Mouse (Mus musculus): ENCODE data around the gene Ugt2a1. TPM values are rescaled to one million over a fixed set of nuclear protein-coding genes. Genes with fewer than 3 reads are reported as not detected.
A peak's percentile ranks its signal among the peaks of the same experiment; 100 is the strongest.
"Not testable (repeated sequence)": the region's sequence is repeated elsewhere in the genome, so short reads cannot be mapped to it uniquely, and the experiment has no call there.

The Ugt2a1 gene
- polyA plus RNA-seq (2012; rRNA removed), result not detected in 2 replicates

DNA sequence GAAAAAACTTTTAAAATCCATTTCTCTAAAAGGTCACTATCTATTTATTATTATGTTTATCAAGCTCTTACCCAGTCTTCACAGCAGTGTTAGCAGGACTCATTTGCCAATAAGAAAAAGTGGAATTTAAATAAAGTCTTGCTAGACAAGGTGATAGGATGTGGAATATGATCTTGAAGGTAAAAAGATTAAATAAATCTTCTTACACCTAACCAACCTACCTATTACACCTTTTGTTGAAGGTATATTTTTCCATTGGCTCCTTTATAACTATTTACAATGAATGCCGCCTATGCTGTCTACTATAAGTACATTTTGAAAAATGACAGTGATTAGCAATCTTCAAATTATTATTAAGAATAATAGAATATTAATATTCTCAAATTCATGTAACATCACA lies at the start of gene Ugt2a1:
Ugt2a1 (minus strand) TSS at position 101 of the 400 bp plus-strand sequence.
- DNase-seq (ENCODE audit: low read depth), result no peak

DNA sequence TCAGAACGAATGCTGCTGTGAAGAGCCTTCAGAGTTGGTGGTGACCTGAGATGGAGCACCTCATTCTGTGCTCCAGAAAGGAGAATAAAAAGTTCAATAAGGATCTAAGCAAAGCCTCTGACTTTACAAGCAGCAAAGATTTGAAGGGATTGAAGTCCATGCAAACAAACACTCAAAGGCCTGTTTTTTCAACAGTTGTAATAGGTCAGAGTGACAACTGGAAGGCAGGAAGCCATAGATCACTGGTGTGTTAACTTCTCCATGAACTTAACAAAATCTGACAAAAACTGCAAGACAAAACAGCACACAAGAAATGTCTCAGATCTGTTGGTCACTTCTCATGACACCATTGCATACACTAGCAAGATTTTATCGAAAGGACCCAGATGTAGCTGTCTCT lies 47.4 kb upstream of the Ugt2a1 start, which contains the start of gene Sult1b1:
Sult1b1 (minus strand) TSS at position 85 of the 400 bp plus-strand sequence.
- no peak for DNase-seq (ENCODE audit: low read depth)

DNA sequence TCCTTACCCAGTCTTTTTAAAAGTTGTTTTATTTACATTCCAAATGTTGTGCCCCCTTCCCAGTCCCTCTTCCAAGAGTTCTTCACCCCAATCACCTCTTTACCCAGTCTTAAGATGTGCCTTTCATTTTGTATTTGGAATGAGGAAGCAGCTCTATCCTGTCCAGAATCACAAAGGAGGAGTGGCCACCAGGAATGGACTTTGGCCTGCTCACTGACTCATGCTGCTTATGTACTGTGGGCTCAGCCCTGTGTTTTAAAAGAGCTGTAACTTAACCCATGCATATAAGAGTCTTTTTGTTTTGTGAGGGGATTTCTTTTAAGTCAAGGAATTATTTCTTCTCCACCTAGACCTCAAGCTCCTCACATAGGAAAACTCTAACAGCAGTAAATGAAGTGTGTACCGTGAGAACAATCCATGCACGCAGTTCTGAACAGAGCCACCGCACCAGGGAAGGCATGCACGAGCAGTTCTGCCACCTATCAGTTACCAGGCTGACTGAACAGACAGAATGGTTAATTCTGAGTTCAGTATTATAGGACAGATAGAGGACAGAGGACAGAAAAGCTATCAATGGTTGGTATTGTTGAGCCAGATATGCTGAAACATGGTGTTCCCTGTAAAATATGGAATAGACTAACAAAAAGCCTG lies 45.4 kb upstream of the Ugt2a1 start:
- DNase-seq (ENCODE audit: low read depth), result no peak

DNA sequence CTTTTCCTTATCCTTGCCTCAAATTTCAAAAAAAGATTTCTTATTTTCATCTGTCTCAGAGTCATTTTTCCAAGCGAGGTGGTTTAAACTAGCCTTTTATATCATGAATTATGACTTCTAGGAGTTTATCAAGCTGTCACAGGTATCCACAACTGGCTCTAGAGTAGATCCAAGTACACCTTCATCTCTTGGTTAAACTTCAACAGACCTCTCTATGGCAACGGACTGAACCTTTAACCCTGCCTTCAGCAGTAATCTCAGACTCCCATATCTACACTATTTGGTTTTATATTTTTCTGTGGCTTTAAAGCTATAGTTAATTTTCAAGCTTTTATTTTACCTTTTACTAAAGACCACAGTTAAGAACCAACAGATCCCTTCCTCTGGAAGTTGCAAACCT lies 41.6 kb upstream of the Ugt2a1 start:
- no peak for DNase-seq (ENCODE audit: low read depth)

DNA sequence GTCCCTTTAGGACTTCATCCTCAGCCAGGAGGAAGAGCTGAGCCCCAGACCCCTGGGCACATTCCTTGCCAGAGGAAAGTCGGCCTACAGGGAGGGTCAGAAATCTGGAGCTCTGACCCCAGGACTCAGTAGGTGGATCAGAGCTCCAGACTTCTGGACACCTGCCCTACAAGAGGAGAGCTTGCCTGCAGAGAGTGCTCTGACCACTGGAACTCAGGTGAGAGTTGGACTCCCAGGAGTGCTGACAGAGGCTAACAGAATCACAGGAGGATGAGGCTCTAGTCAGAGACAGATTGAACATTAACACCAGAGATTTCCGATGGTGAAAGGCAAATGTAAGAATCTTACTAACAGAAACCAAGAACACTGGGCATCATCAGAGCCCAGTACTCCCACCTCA lies 32.9 kb upstream of the Ugt2a1 start:
- DNase-seq (ENCODE audit: low read depth), result not testable (repeated sequence)

DNA sequence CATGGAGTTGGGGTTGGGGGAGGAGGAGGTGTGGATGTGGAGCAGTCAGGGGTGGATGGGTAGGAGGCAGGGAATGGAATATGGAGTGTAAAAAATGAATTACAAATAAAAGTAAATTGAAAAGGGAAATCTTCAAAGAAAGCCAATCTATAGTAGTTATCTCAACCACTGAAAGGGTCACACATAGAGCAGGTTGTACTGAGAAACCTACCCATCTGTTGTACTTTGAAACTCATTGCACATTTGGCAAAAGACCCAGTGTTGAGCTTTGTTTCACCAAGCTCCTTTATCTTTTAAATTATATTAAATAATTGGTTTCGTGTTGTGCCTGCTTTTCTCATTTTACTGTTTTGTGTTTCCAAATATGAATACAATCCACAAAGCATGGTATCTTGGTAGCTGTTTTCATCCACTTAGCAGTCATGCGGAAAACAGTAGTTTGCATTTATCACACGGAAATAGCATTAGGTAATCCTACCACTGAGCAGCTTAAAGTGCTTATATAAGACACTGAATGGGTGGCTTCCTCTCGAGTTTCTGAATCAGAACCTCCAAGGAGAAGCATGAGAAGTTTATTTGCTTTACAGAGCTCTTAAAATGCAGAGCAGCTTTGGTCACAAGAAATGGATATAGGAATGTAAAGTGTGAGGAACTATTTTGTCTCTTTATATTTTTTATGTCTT lies 15.2 kb upstream of the Ugt2a1 start:
- no peak for DNase-seq (ENCODE audit: low read depth)

DNA sequence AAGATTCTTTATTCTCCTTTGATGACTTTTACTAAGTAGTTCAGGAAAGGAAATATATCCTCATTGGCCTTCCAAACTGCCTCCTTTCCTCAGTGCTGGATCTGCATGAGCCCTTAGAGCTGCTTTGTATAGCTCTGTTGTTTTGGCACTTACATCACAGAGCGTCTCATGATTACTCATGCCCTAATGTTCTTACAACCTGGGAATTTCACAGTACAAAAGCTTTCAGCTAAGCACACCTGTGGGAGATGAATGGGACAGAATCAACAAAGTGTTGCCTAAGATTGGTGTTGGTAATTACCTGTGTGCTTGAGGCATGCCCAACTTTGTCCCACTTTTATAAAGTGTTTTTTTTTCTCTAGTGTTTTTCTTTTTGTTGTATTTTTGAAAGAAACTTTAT lies 12.0 kb upstream of the Ugt2a1 start:
- peak; percentile 95 for DNase-seq (ENCODE audit: low read depth)

DNA sequence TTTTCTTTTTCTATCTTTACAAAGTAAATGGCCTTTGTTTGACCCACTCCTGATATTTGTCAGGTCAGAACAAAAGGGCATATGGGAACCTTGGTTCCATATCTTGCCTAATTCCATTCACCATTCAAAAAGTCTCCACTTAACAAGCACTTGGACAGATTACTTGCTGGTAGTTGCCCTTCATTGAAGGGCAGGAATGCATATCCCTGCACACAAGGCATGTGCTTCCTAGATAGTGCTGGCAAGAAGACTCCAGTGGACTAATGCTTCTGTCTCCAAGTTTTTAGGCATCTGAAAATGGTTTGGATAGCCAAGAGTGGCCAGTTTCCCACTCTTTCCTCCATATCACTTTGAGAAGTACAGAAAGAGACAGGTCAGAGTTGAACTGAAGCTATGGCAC lies 8.7 kb upstream of the Ugt2a1 start:
- DNase-seq (ENCODE audit: low read depth), result peak; percentile 26

DNA sequence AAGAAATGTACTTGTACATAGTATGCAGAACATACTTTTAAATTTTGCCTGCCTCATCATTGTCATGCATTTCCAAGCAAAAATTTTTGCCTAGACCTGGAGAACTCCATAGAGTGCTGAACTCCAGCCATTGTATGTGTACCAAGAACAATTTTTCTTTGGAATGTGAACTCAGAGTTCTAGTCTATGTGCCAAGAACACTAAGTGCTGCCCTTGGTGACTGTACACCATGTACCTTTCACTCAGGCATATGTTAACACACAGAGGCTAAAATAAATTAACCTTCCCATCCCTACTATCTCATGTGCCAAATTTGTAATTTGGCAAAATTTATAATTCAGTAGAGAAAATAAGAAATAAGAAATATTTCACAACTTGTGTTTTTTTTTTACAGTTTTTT lies 8.3 kb upstream of the Ugt2a1 start:
- DNase-seq (ENCODE audit: low read depth), result peak; percentile 67

DNA sequence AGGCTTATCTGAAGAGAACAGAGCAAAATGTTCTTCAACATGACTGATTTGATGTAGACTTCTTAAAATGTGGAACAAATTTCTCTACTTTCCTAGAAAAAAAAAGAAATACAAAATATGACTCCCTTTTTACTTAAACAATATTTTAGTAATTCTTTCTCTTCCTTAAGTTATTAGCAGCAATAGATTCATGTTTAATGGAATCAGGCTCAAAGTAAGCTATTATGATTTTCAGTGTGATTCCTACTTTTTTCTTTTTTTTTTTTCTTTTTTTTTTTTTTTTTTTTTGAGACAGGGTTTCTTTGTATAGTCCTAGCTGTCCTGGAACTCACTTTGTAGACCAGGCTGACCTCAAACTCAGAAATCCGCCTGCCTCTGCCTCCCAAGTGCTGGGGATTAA lies 4.0 kb downstream of the Ugt2a1 start, which contains the start of gene Gm43638:
Gm43638 (minus strand) TSS at position 101 of the 400 bp plus-strand sequence.
- DNase-seq (ENCODE audit: low read depth), result not testable (repeated sequence)

DNA sequence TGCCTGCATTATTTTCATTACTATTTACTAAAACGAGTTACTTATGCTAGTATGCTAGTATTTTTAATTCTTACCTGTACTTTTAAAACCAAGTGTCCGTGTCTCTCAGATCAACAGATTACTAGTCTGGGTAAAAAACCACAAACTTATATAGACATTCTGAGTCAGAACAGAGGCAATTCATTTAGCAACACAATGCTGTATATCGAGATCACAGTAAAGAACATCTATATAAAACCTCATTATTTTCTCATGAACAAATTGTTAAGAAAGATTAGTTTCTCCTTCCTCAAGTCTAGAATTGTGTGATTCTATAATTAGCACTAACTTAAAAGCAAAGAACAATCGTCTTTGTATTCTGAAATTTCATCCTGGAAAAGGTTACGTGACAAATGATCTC lies 8.5 kb downstream of the Ugt2a1 start, which contains the start of gene Ugt2a2:
Ugt2a2 (minus strand) TSS at position 101 of the 400 bp plus-strand sequence.
- no peak for DNase-seq (ENCODE audit: low read depth)

DNA sequence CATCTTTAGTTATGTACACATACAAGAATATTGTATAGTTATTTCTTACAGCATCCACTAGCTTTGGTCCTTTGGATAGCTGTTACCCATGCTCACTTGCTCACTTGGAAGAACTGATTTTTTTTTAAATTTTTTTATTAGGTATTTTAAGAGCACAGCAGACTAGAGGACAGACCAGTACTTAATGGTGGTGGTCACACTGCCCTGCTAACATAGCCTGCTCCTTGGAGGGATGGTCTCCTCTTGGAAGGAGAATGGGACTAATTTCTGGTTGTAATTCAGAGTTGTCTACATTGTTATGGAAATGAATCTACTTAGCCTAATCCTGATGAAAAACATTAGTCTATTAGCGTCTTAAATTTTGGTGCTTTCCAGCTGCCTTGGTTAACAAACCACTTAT lies 31.9 kb downstream of the Ugt2a1 start:
- no peak for DNase-seq (ENCODE audit: low read depth)

DNA sequence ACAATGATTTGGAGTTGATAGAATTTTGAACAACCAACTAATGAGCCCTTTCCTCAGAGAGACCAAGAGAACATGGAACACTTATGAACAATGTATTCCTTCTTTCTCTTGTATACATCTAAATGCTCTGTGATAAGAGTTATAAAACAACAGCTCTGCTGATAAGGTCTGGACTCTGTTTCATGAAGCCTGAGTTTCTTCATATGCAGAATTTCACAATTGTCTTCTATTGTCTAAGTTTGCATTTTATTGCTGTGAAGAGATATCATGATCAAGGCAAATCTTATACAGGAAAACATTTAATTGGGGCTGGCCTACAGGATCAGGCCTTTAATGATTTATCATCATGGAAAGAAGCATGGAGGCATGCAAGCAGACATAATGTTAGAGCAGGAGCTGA lies 33.0 kb downstream of the Ugt2a1 start:
- no peak for DNase-seq (ENCODE audit: low read depth)

DNA sequence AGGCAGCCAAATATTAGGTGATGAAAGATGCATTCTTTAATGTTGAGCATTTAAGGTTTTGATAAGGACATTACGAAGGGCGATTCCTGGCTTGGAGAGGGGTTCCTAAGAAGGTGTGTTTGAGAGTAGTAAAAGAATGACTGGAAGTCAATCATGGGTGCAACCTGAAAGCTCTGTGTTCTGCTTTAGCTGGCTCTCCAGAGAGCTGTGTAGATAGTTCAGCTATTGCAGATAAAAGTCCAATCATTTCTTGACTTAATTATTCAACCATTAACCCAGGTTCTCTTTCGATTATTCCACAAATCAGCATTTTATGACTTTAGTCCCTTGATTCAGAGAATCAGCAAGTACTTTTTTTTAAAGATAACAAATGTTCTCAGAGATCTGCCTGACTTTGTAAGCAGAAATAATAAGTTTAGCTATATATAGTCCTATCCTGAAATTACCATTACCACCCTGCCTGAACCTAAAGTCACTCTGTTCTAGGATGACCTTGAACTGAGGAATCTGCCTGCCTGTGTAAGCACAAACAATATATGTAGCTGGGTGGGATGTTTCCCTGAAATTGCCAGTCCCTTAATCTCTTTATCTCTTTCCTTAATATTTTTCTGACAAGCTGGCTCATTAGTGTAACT lies 34.3 kb downstream of the Ugt2a1 start:
- DNase-seq (ENCODE audit: low read depth), result no peak

DNA sequence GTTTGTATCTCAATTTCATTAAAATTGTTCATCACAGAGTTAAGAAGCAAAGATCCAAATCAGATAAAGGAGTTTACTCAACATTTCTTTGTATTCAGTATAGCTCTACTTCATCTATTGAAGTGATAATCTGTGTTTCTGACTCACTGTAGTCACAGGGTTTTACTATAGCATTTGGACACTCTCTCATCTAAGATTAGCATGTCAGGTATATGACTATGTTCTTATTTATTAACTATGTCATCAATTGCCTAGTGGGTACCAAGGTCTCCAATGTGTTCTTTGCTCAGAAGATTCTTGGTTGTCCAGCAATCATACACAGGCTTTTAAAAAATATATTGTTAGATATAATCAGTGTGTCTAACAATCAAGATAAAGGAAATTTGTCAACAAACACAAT lies 35.2 kb downstream of the Ugt2a1 start:
- no peak for DNase-seq (ENCODE audit: low read depth)

DNA sequence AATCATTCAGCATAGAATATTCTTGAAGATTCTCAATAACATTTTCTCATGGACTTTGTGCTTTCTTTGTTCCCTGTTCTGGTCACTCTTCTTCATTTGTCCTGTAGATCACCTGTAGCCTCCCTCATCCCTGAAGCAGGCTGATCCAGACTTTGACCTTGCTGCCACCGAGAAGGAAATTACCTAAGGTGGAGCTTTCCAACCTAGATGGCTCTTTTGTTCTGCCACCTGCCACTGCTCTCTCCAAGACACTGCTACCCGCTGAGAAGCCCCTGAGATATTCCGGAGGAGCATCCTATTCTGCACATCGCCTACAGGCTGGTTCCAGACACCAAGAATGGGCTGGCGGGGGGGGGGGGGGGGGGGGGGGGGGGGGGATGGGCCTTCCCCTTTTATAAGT lies 38.2 kb downstream of the Ugt2a1 start:
- not testable (repeated sequence) for DNase-seq (ENCODE audit: low read depth)

DNA sequence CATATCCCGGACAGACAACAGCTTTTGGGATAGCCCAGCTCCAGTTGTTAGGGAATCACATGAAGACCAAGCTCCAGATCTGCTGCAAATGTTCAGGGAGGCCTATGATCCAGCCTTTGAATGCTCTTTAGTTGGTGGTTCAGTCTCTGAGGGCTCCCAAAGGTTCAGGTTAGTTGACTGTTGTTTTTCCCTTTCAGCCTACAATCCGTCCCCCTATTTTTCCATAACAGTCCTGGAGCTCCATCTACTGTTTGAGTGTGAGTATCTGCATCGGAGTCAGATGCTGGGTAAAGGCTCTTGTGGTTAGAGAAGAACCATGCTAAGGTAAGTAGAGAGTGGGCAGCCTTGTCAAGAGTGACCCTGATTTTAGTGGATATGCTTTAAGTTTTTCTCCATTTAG lies 54.4 kb downstream of the Ugt2a1 start:
- DNase-seq (ENCODE audit: low read depth), result no peak

DNA sequence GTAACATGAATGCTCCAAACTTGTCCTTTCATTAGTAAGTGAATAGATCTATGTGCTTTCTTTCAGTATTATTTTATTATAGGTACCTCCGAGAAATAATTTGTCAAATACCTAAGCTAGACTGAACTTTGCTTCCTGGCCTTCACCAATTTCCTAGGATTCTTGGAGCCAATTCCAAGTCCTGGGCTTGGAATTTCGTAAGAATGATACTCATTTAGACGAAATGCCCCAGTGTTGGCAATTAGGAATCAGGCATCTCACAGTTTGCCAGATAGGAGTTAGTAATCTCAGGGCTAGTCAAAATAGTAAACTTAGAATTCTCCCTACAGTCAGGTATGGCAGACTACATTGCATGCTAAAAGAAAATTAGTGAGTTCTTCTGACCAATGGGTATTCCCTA lies 65.0 kb downstream of the Ugt2a1 start:
- no peak for DNase-seq (ENCODE audit: low read depth)

DNA sequence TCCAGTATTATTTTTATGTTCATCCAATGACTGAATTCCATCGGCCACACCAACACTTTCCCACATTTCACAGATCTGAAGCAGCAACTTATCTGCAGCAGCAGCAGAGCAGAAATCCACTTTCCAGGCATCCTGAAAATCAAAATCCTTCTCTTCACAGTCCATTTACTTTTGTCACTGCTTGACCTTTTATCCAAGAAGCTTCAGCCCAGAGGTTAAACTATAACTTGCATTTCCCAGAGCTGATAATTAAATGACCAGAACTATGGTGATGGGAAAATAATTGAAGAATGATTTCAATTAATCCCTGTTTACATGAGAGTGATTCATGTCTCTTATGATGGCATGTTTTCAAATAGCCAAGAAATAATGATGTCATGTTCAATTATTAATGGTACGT lies 66.6 kb downstream of the Ugt2a1 start, which contains the start of gene Ugt2b38:
Ugt2b38 (minus strand) TSS at position 163 of the 400 bp plus-strand sequence.
- DNase-seq (ENCODE audit: low read depth), result not testable (repeated sequence)

Measured in gonadal fat pad, adult 2 months (tissue).